Comparison of ENCODE assay signal across 8 mouse cellular contexts in the genomic region with DNA sequence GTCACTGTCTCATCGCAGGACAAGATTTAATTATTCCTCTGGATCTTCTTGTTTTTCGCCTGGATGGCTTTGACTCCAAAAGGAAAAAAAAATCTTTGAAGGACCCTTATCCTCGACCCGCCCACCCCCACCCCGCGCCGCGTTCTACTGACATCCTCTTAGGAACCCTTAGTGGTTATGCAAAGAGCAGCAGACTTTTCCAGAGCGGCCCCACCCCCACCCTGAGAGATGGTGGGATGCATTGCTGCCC. TPM values are rescaled to one million over a fixed set of nuclear protein-coding genes. Genes with fewer than 3 reads are reported as not detected.
DNase-seq lines count a peak whose midpoint lies in the region; ATAC-seq and TF ChIP-seq lines count a peak whose summit lies in the region.

No protein-coding gene starts in this region.

- H3K9me3 ChIP-seq in forebrain, postnatal 0 days (ENCODE audit: low read length): no peaks in the 10 kb centered on the region
- no peaks in the 10 kb centered on the region for H3K9me3 ChIP-seq in intestine, embryonic 15.5 days
- no peaks in the 10 kb centered on the region for H3K9me3 ChIP-seq in liver, embryonic 13.5 days (replicated peaks)
- no peaks in the 10 kb centered on the region for H3K9me3 ChIP-seq in neural tube, embryonic 12.5 days

- peak overlapping the region; percentile 71 for H3K9ac ChIP-seq in forebrain, postnatal 0 days
- peak overlapping the region; percentile 68 for H3K9ac ChIP-seq in intestine, embryonic 15.5 days
- H3K9ac ChIP-seq in liver, embryonic 13.5 days: 0 out of 2 replicates have a peak overlapping the region, but pooled peaks have one; percentile 33
- peak overlapping the region; percentile 47 for H3K9ac ChIP-seq in neural tube, embryonic 12.5 days

- peak overlapping the region; percentile 69 for H3K4me3 ChIP-seq in forebrain, postnatal 0 days (ENCODE audit: low read depth, low read length)
- H3K4me3 ChIP-seq in intestine, embryonic 15.5 days (replicated peaks): peak overlapping the region; percentile 52
- peak overlapping the region; percentile 51 for H3K4me3 ChIP-seq in liver, embryonic 13.5 days (replicated peaks)
- peak overlapping the region; percentile 49 for H3K4me3 ChIP-seq in neural tube, embryonic 12.5 days

- no peaks in the 10 kb centered on the region for H3K36me3 ChIP-seq in forebrain, postnatal 0 days (ENCODE audit: insufficient read depth)
- no peaks in the 10 kb centered on the region for H3K36me3 ChIP-seq in intestine, embryonic 15.5 days
- no peaks in the 10 kb centered on the region for H3K36me3 ChIP-seq in liver, embryonic 13.5 days
- H3K36me3 ChIP-seq in neural tube, embryonic 12.5 days: no peaks in the 10 kb centered on the region

- peak overlapping the region; percentile 95 for H3K4me2 ChIP-seq in forebrain, postnatal 0 days (ENCODE audit: low read depth)
- peak overlapping the region; percentile 90 for H3K4me2 ChIP-seq in intestine, embryonic 15.5 days (replicated peaks)
- H3K4me2 ChIP-seq in liver, embryonic 13.5 days: peak overlapping the region; percentile 78
- peak overlapping the region; percentile 96 for H3K4me2 ChIP-seq in neural tube, embryonic 12.5 days (replicated peaks)

- H3K27me3 ChIP-seq in forebrain, postnatal 0 days (ENCODE audit: insufficient read depth, low read length): no peaks in the 10 kb centered on the region
- H3K27me3 ChIP-seq in intestine, embryonic 15.5 days (replicated peaks): no peaks in the 10 kb centered on the region
- H3K27me3 ChIP-seq in liver, embryonic 13.5 days: peaks cover 89% of the 10 kb centered on the region
- H3K27me3 ChIP-seq in neural tube, embryonic 12.5 days (replicated peaks): no peaks in the 10 kb centered on the region

- peak overlapping the region; percentile 92 for H3K27ac ChIP-seq in forebrain, postnatal 0 days (ENCODE audit: low read depth, low read length)
- H3K27ac ChIP-seq in intestine, embryonic 15.5 days: peak overlapping the region; percentile 97
- peak overlapping the region; percentile 84 for H3K27ac ChIP-seq in liver, embryonic 13.5 days
- peak overlapping the region; percentile 91 for H3K27ac ChIP-seq in neural tube, embryonic 12.5 days

- WGBS in forebrain, postnatal 0 days: 3% methylated on average over 9 of the region's 9 CpGs
- 1% methylated on average over 9 of the region's 9 CpGs for WGBS in intestine, embryonic 15.5 days
- under 1% methylated on average over 9 of the region's 9 CpGs for whole genome bisulfite sequencing in liver, embryonic 13.5 days (ENCODE audit: insufficient replicate concordance)
- 0% methylated on average over 9 of the region's 9 CpGs for WGBS in neural tube, embryonic 12.5 days

- H3K4me1 ChIP-seq in forebrain, postnatal 0 days (ENCODE audit: insufficient read depth): peaks cover 22% of the 10 kb centered on the region
- H3K4me1 ChIP-seq in intestine, embryonic 15.5 days (replicated peaks): peaks cover 13% of the 10 kb centered on the region
- peaks cover 26% of the 10 kb centered on the region for H3K4me1 ChIP-seq in liver, embryonic 13.5 days (replicated peaks)
- peaks cover 49% of the 10 kb centered on the region for H3K4me1 ChIP-seq in neural tube, embryonic 12.5 days

- TF ChIP-seq CTCF in forebrain, postnatal 0 days (IDR thresholded peaks at IDR 0.05; ENCODE audit: low read depth): no peak

- 0 out of 2 replicates have a peak, but pooled peaks have one; percentile 12 for ATAC-seq in forebrain, postnatal 0 days
- ATAC-seq in intestine, embryonic 15.5 days: peak; percentile 31
- no peak for ATAC-seq in liver, embryonic 13.5 days (ENCODE audit: low read depth)
- ATAC-seq in neural tube, embryonic 12.5 days (ENCODE audit: low FRiP score, low read depth): peak; percentile 49
- no peak for ATAC-seq in erythroid progenitor cell, adult 5-6 weeks (replicated peaks; ENCODE audit: low FRiP score, poor library complexity, severe bottlenecking)

- DNase-seq in kidney, adult 11 months: peak; percentile 63
- no peak for DNase-seq in kidney, adult 18-20 months
- peak; percentile 64 to 77 for DNase-seq in adrenal gland, postnatal 36 days
- no peak for DNase-seq in forebrain, postnatal 0 days
- no peak for DNase-seq in liver, embryonic 13.5 days

RNA-seq across cellular contexts. Expression of gene Id2, which starts 2.3 kb away (rescaled TPM):
- total RNA-seq in adrenal gland, postnatal 36 days (2021): 100 to 1,000 TPM; 247 to 491 TPM
- 239 and 261 TPM in 2 replicates for total RNA-seq in forebrain, postnatal 0 days (2014; rRNA removed)
- 515 and 851 TPM in 2 replicates for polyA plus RNA-seq in forebrain, postnatal 0 days (2015; fragmentation: Nextera tagmentation; extraction: Ambion mirVana)
- 360 and 449 TPM in 2 replicates for polyA plus RNA-seq in intestine, embryonic 15.5 days (2015; fragmentation: Nextera tagmentation; extraction: Ambion mirVana)
- polyA plus RNA-seq in liver, embryonic 13.5 days (2015; fragmentation: Nextera tagmentation; extraction: Ambion mirVana): 98.7 and 122 TPM in 2 replicates
- 203 and 211 TPM in 2 replicates for polyA plus RNA-seq in neural tube, embryonic 12.5 days (2016; fragmentation: Nextera tagmentation; extraction: Ambion mirVana)
- 37.5 and 40.7 TPM in 2 replicates for total RNA-seq in erythroid progenitor cell, adult 5-6 weeks (2015; ENCODE audit: low replicate concordance)
- 10.3 and 13.1 TPM in 2 replicates for total RNA-seq in erythroid progenitor cell, adult 5-6 weeks (2017; ENCODE audit: low replicate concordance)

Comparison
In these comparisons a context has a peak if more than half of its experiments do, and no peak if none do; other contexts are left out.
1. DNase-seq: peak in kidney, adult 11 months (single experiment) and adrenal gland, postnatal 36 days (2 of 2); none in kidney, adult 18-20 months (single experiment), forebrain, postnatal 0 days (single experiment) and liver, embryonic 13.5 days (single experiment).
2. ATAC-seq: peak in forebrain, postnatal 0 days (single experiment), intestine, embryonic 15.5 days (single experiment) and neural tube, embryonic 12.5 days (single experiment); none in liver, embryonic 13.5 days (single experiment) and erythroid progenitor cell, adult 5-6 weeks (single experiment).
3. Peak in every context shown above with its lines, with median percentiles within 50 percentile points of each other: H3K27ac ChIP-seq, H3K4me2 ChIP-seq, H3K4me3 ChIP-seq and H3K9ac ChIP-seq.